Mouse (Mus musculus): Measurements from ENCODE around the gene Xpo4. TPM values are rescaled to one million over a fixed set of nuclear protein-coding genes. Genes with fewer than 3 reads are reported as not detected.
"Not testable (repeated sequence)": the region's sequence is repeated elsewhere in the genome, so short reads cannot be mapped to it uniquely, and the experiment has no call there.

Xpo4 gene
- total RNA-seq, 2 experiments from 2014 or later: 19.9 to 21.9 TPM

DNA sequence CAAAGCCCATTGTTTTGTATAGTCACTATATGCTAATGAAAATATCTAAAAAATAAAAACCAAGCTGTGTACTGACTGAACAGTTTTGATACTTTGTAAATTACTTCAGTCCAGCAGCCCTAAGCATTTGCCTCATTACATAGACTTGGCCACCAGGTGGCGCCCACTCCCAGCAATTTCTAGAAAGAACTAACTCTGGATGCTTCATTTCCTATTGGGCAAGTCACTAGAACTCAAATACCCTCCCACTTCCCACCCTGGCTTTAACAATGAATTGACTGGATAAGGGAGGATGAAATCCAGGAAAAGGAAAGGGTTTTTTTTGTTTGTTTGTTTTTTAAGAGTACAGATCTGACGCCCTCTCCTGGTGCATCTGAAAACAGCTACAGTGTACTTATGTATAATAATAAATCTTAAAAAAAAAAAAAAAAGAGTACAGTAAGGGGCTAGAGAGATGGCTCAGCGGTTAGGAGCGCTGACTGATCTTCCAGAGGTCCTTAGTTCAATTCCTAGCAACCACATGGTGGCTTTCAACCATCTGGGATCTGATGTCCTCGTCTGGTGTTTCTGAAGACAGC lies 14.8 kb upstream of the Xpo4 start:
- DNase-seq: peak; percentile 91

DNA sequence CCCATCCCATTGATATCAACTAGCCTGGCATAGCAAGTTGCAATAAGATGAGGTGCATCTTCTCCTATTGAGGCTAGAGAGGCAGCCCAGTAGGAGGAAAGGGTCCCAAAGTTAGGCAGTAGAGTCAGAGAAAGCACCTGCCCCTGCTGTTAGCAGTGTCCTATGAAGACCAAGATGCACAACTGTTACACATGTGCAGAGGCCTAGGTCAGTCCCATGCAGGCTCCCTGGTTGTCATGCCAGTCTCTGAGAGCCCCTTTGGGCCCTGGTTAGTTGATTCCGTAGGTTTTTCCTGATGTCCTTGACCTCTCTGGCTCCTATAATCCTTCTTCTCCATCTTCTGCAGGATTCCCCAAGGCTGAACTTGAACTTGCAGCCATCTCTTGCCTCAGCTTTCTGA lies 14.3 kb upstream of the Xpo4 start:
- no peak for DNase-seq

DNA sequence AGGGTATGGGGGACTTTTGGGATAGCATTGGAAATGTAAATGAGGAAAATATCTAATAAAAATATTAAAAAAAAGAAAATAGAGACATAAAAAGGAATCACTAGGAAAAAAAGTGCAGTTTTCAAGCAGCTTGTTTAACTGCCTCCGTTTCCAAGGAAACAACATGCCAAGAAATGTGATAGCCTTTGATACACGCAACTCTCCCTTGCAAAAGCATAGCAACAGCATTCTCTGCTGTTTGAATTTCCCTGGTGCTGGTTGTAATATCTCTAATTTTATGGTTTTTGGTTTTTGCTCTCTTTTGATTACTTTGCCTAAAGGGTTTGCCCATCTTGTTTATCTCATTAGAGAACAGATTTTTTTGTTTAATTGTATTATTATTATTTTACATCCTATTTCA lies 10.3 kb upstream of the Xpo4 start:
- no peak for DNase-seq

DNA sequence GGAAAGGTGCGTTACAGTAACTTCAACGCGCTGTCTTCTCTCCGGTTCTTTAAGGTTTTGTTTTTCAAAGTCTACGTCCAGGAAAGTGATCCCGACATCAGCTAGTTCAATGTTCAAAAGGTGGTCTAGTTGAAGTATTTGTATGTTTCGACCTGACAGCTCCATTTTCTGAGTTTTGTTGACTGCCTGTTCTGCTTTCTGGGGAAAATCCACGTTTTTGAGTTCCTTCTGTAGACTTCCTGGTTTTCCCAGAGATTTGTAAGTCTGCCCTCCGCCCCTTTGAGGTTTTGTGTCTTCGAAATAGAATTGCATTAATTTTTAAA lies 359 bp upstream of the Xpo4 start:
- no peak for DNase-seq

DNA sequence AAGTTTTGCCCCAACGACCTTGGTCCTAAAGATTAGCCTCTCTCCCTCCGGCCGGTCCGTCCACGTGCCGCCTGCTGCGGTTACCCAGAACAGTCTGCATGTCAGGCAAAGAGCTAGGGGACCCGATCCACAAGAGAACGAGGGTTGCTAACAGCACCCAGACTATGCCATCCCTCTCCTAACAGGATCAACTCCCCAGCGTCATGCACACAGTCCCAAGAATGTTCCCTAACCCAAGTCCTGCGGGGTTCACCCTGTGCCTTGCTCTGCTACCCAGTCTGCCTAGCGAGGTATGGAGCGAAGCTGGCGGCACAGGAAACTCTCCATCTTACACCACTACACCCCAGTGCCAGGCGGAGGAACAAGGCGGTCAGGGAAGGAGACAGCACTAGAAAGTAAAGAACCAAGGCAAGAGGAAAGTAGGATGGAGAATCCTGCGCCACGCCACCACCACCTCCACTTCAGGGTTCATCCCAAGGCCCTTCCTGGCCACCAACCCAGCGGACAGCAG lies 864 bp downstream of the Xpo4 start:
- peak; percentile 31 for DNase-seq

DNA sequence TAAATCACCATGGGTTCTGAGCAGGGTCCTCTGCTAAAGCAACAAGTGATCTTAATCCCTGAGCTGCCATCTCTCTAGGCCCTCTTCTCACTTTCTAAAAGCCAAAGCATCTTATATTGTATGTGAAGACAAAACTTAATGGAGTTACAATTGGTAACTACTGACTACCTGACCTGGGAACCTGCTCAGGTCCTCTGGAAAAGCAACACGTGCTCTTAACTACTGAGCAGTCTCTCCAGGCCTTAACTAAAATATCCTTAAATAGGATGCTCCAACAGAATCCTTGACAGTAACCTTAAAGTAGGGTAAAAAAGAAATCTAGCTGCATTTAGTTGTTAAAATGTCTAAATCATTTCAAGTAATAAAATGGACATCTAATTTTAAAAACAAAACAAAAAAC lies 1.6 kb downstream of the Xpo4 start:
- DNase-seq: no peak

DNA sequence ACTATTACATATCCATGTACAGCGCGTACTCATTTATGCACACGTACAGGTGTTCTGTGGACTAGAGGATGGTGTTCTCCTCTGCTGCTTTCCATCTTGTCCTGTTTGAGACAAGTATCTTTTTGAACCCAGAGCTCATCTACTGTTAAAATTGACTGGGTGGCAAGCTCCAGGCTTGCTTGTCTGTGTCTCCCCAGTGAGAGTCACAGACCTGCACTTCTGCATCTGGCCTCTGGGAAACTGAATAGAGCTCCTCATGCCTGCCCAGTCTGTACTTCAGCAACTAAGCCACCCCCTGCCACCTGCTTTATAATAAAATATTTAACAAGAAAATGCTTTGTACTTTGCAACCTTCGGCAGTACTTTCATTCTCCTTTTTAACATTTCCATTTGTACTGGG lies 6.9 kb downstream of the Xpo4 start:
- DNase-seq: no peak

DNA sequence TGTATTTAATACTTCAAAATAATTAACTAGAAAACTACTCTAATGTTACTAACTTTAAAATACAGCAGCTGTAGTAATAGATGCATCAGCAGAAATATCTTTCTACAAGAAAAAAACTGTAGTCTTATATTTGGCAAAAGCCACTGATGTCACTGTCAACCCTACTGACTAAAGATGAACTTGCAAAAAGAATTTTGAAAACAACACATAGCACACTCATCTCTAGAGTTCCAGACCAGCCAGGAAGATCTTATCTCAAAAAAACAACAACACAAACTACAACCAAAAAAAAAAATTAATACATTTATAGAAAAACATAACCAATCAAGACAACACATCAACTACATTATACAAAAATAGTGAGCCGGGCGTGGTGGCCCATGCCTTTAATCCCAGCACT lies 7.7 kb downstream of the Xpo4 start:
- no peak for DNase-seq

DNA sequence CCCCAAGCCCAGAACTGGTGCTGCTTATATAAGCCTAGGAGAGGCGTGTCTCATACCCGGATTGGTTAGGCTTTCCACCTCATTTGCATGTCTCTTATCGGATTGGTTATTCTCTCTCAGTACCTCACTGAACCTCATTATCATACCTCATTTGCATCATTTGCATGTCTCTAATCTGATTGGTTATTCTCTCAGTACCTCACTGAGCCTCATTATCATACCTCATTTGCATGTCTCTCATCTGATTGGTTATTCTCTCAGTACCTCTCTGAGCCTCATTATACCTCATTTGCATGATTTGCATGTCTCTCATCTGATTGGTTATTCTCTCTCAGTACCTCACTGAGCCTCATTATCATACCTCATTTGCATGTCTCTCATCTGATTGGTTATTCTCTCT lies 8.7 kb downstream of the Xpo4 start:
- not testable (repeated sequence) for DNase-seq

DNA sequence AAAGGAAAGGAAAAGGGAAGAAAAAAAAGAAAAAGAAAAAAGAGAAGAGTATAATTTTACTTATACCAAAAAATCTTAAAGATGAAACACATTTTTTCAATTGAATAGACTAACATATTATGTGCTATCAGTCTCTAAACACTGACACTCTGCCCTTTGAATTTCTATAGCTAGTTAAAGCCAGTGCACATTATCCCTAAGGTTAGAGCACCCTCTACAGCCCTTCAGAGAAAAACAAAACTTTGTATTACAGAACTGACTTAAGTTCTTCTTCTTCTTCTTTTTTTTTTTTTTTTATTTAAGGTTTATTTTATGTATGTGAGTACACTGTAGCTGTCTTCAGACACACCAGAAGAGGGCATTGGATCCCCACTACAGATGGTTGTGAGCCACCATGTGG lies 15.7 kb downstream of the Xpo4 start:
- DNase-seq: no peak

DNA sequence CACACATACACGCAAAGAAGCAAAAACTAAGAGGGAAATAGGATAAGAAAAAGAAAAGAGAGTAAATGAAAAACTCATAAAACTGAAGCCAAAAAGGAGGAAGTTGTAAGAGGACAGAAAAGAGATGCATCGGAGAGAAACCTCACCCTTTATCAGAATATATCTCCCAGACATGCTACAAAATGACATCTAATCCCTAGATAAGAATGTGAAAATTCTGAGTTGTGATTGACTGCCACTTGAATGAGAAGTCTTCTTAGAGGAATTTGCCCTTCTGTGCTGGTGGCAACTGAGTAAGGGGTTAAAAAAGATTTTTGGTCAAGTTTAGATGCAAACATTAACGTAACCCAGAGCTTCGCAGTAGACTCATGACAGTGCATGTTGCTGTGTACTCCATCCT lies 19.1 kb downstream of the Xpo4 start:
- DNase-seq: no peak

DNA sequence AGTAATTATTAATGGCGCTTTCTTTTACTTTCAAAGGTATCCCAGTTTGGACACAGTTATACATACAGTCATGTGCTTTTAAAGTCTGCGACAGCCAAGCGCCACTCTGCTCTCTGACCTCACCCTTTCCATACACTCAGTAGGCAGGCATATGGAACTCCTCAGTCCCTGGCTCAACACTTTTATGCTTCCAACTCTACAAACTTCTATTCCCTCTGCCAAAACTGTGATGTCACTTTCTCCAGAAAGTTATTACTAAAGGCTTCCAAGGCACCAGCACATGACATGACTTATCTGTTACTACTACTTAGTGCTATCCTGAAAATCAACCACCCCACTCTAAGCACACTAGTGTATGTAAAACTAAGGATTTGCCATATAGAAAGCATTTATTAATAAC lies 26.1 kb downstream of the Xpo4 start:
- DNase-seq: peak; percentile 40

DNA sequence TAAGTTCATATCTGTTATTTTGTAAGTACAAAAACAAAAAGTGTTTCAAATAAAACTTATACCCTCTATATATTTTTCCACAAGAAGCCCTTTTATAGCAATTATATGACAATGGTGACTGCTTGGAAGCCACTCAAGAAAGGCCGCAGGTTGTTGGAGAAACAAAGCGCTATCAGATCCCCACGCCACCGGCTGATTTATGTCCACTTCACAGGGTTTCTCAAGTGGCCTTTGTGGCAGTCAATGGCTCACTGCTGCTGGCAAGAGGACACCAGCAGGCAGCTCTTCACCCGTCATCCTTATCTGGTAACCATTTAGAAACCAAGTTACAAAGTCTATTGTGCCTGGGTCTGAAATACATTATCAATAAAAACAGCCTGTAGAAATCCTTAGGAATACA lies 31.1 kb downstream of the Xpo4 start:
- DNase-seq: no peak

DNA sequence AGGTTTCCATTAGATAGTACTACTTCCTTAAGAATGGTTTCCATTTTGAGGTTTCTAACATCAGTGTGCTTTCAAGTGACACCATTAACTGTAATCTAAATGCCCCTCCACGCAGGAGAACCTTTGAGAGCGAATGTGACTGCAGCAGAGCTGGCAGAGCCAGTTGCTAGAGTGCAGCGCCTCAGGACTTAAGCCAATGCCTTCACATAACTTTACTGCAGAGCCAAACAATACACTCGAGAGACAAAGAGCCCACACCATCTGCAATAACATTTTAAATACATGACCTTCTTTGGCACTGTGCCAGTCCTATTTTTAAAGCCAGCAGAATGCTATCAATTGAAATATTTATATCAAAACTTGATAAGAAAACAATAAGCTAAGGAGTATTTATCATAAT lies 35.6 kb downstream of the Xpo4 start:
- peak; percentile 15 for DNase-seq

DNA sequence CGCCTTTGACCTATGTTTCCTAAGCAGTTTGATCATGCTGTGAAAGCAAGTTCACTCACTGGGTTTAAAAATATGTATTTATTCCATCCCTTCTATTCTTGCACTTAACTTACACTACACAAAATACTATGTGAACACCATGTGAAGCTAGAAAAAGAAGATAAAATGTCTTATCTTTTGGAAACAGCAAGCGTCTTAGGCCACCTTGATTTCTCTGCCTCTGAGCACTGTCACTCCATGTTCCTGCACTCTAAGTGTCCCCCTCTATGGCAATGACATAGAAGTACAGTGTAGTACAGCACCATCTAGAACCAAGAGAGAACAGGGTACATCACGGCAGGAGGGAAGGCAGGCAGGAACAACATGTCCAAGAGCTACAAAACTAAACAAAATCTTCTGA lies 42.3 kb downstream of the Xpo4 start:
- DNase-seq: no peak

DNA sequence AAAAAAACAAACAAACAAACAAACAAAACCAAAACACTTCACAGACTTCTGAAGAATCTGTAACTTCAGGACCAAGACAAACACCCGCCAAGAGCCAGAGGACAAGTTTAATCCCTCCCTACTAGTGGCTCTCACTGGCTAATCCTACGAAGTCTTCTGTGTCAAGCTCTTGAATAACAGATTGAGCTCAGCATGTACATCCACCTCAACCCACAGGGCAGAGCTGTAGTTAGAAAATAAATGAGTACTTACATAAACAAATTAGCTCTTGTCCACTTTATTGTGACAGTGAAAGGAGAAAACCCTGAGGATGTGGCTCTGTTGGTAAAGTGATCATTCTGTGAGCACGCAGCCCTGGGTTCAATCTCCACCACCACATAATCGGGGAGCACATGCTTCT lies 43.5 kb downstream of the Xpo4 start:
- DNase-seq: no peak

DNA sequence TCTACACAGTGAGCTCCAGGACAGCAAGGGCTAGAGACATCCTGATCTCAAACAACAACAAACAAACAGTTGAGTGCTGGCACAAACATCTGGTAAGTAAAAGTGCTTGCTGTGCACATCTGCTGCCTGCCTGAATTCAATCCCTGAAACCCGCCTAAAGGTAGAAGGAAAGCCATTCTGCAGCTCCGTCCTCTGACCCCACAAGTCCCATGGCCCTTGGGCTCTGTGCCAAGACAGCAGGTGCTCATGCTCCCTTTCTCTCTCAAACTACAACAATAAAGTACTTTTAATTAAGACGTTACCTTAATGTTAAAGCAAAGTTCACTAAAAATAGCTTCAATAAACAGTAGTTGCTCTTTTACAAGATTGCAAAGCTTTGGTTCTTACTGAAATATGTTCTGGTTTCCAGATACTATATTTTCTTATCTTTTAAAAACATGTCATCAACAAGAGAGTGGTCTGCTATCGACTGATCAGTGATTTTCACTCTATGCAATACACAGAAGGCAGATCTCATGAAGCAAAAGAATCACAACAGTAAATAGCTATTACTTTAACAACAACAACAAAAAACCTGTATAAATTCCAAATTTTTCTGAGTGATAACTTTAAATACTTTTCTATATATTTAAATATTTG lies 44.5 kb downstream of the Xpo4 start:
- no peak for DNase-seq

DNA sequence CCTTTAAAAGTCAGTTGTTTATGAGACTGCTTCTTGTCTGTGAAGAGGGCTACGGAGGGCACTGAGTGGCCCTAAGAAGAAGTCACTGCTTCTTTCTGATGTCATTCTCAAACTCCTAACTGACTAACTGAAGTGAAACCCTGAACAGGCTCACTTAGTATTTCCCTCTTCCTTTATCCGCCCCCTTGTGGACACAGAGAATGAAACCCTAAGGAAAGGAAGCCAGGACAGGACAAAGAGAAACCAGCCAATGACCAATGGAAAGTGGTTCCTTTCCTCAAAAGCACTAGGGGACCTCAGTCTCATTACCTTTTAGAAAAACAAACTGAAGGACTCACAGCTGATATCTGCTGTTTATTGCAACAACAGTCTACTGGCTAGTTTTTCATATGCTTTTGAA lies 45.7 kb downstream of the Xpo4 start:
- DNase-seq: peak; percentile 56

DNA sequence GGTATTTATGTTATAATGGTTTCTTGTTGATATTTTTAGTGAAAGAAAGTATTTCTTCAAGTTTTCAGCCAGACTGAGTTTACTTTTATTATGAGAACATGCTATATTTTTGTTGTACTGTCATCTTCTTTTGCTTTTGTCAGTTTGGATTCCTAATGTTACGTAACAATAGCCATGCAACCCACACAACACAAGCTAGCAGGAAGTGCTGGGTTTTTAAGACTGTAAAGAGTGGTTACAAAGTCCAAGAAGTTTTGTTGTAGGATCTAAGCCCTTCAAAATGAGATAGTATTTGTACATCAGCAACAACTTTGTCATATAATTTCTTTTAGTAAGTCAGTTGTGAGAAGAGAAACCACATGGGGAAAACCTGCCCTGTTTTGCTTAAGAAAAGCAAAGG lies 47.6 kb downstream of the Xpo4 start:
- no peak for DNase-seq

DNA sequence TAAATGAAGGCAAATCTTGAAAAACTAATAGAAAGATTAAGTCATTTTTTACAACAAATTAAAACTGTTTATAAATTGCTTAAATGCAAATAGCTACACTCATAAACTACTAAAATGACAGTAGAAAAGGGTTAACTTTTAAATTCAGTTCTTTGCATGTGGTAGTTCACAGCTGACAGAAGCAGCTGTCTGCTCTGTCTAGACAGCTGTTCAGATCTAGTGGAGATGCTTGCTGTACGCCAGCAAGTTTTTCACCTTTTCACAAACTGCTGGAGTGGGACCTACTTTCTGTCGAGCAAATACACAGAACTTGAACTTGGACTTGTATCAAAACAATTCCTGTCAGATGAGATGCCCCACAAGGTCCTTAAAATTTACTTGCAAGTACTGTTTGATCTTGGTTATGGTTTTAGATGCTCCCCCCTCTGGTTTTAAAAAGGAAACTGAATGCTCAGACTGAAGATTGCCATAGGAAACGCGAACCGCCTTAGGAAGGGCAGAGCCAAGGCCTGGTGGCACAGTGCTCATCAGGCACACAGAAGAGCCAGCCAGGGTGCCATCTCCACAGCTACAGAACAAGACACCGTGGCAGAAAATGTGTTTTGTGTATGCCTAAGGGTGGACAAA lies 48.8 kb downstream of the Xpo4 start:
- DNase-seq: no peak

DNA sequence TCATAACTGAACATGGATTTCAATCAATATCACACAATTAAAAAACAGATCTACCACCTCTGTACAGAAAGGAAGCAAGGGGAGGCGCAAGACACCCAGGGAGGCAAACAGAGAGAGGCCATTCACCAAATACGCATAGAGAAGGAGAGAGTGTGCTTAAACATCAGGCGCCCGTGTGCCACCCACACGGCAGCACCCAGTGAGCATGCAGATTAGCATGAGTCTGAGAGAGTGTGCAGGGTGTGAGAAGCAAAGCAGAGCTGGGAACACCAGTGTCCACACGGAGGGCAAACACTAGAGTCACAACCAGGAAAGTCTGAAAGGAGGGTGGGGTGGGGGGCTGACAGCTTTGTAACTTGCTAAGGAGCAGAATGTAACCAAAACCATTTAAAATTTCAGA lies 49.4 kb downstream of the Xpo4 start:
- no peak for DNase-seq

DNA sequence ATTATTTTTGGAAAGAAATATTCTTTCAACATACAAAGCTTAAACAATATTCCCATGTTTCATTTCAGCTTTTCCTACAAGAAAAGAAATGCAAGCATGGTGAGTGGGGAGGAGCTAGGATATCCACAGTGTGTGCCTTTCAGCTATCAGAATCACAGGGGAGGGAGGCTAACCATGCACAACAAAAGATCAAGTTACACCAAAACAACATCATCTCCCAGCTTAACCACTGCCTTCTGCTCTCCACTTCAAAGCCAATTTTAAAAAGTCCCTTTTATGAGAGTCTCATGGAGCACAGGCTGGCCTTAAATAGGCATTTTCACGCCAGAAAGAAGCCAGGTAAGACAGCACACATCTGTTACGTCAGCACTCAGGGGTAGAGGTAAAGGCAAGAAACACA lies 54.2 kb downstream of the Xpo4 start:
- DNase-seq: no peak

DNA sequence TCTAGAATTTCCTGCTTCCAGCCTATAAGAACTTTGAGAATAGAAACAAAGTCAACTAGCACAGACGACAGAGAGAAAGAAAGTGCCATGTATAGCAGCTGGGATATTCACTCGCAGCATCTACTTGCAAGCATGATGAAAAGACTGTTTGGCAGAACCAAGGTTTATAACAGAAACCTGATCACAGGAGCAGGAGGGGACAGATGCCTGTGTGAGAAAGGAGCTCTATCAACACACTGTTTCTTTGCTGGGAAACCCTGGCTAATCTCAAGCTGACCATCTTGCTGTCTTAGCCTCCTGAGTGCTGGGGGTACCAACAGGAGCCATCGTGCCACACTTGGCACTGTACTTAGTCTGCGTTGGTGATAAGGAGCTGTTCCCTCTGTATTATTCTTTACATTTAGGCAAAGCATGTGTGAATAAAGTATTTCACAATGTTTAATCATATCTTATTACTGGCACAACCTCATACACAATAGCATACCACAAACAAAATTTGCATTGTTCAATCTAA lies 55.4 kb downstream of the Xpo4 start:
- DNase-seq: no peak

DNA sequence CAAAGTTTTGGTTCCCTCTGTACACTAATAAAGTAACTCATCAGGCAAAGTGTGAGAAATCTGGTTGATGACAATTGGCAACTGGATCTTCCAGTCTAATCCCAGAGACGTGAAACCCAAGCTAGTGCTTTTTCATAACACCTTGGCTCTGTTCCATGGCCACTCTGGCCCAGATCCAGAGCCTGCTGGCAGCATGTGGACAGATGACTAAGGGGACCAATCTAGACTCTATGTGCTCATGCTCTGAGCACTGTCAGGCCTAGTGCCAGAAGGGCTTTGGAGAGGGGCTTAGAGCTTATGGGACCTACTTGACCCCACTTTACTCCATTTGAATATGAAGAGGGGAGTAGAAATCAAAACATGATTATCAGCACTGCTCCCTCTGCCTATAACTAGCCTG lies 57.7 kb downstream of the Xpo4 start:
- DNase-seq: peak; percentile 98

Data from heart, postnatal 4 days (tissue).